In the genomic region with DNA sequence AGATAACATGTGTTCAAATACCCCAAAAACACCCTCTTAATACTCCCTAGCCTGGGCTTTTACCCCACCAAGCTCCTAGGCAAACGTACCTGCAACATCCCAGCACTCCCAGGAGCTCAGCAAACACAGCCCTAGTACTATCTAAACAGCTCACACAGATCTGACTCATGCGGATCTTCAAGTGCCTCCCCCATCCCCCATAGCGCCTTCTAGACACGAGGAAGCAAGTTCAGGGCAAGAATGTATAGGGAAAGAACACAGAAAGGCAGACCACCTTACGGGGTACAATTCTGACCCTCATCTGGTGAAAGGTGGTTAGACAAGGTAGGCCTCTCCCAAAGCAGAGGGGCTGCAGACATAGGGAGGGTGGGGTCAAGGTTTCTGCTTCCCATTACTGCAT, we compare ENCODE assay signal across 19 mouse cellular contexts. TPM values are rescaled to one million over a fixed set of nuclear protein-coding genes. Genes with fewer than 3 reads are reported as not detected.
A peak's percentile ranks its signal among the peaks of the same experiment; 100 is the strongest.
DNase-seq lines count a peak whose midpoint lies in the region; ATAC-seq lines count a peak whose summit lies in the region.
"Had no signal": no experiment of that assay in that cellular context is flagged by ENCODE, and none has a peak within 500 bp of the region (broad histone marks: within the 10 kb centered on the region; RNA-seq: fewer than 3 reads in every experiment).

No protein-coding gene starts in this region.

- no peak overlapping the region for H3K4me2 ChIP-seq in limb, embryonic 13.5 days (replicated peaks)
- H3K4me2 ChIP-seq in intestine, embryonic 14.5 days (ENCODE audit: low read length), result no peak overlapping the region
- peak overlapping the region; percentile 15; the same call in 1 of the 2 replicates for H3K4me2 ChIP-seq in liver, embryonic 15.5 days
- H3K4me2 ChIP-seq: embryonic facial prominence, embryonic 15.5 days; midbrain, embryonic 13.5 days; stomach, embryonic 15.5 days had no signal

- H3K4me1 ChIP-seq in limb, embryonic 13.5 days, result peaks cover 27% of the 10 kb centered on the region
- peaks cover 24% of the 10 kb centered on the region for H3K4me1 ChIP-seq in limb, embryonic 10.5 days
- H3K4me1 ChIP-seq in intestine, embryonic 14.5 days (replicated peaks; ENCODE audit: control insufficient read depth, insufficient read depth, low read length), result peaks cover 13% of the 10 kb centered on the region
- H3K4me1 ChIP-seq in liver, embryonic 15.5 days (replicated peaks), result peaks cover 21% of the 10 kb centered on the region

- 34% methylated on average over 5 of the region's 5 CpGs for WGBS in limb, embryonic 13.5 days
- 49% methylated on average over 5 of the region's 5 CpGs for WGBS in limb, embryonic 10.5 days
- WGBS in intestine, embryonic 14.5 days, result 13% methylated on average over 5 of the region's 5 CpGs
- 16% methylated on average over 5 of the region's 5 CpGs for WGBS in liver, embryonic 15.5 days (ENCODE audit: insufficient replicate concordance)

- no peak for ATAC-seq in limb, embryonic 13.5 days (ENCODE audit: low FRiP score, low read depth)
- no peak; the same call in 1 of the 2 replicates for ATAC-seq in intestine, embryonic 14.5 days (replicated peaks; ENCODE audit: low FRiP score, low TSS enrichment, low read depth)
- ATAC-seq in liver, embryonic 15.5 days (ENCODE audit: insufficient read depth), result no peak
- ATAC-seq: midbrain, embryonic 13.5 days had no signal

- H3K9me3 ChIP-seq in limb, embryonic 13.5 days, result no peaks in the 10 kb centered on the region
- H3K9me3 ChIP-seq in limb, embryonic 10.5 days (replicated peaks), result no peaks in the 10 kb centered on the region
- H3K9me3 ChIP-seq in intestine, embryonic 14.5 days (ENCODE audit: control insufficient read depth, low read length), result no peaks in the 10 kb centered on the region
- no peaks in the 10 kb centered on the region for H3K9me3 ChIP-seq in liver, embryonic 15.5 days (replicated peaks)
- H3K9me3 ChIP-seq: embryonic facial prominence, embryonic 15.5 days; midbrain, embryonic 13.5 days; stomach, embryonic 15.5 days had no signal

- 0 out of 2 replicates have a peak overlapping the region, but pooled peaks have one; percentile 1 for H3K9ac ChIP-seq in limb, embryonic 13.5 days
- no peak overlapping the region for H3K9ac ChIP-seq in intestine, embryonic 14.5 days (ENCODE audit: low read length)
- H3K9ac ChIP-seq in liver, embryonic 15.5 days, result no peak overlapping the region
- H3K9ac ChIP-seq: embryonic facial prominence, embryonic 15.5 days; midbrain, embryonic 13.5 days; stomach, embryonic 15.5 days had no signal

- H3K36me3 ChIP-seq in limb, embryonic 13.5 days, result no peaks in the 10 kb centered on the region
- no peaks in the 10 kb centered on the region for H3K36me3 ChIP-seq in limb, embryonic 10.5 days
- H3K36me3 ChIP-seq in intestine, embryonic 14.5 days (ENCODE audit: control insufficient read depth, insufficient read depth, low read length), result no peaks in the 10 kb centered on the region
- no peaks in the 10 kb centered on the region for H3K36me3 ChIP-seq in liver, embryonic 15.5 days (replicated peaks)
- H3K36me3 ChIP-seq: embryonic facial prominence, embryonic 15.5 days; midbrain, embryonic 13.5 days; stomach, embryonic 15.5 days had no signal

- H3K27me3 ChIP-seq in limb, embryonic 13.5 days, result no peaks in the 10 kb centered on the region
- no peaks in the 10 kb centered on the region for H3K27me3 ChIP-seq in limb, embryonic 10.5 days (ENCODE audit: low read depth, poor library complexity, severe bottlenecking)
- no peaks in the 10 kb centered on the region for H3K27me3 ChIP-seq in intestine, embryonic 14.5 days (replicated peaks; ENCODE audit: control insufficient read depth, insufficient read depth, low read length)
- H3K27me3 ChIP-seq in liver, embryonic 15.5 days, result peaks cover 9% of the 10 kb centered on the region
- H3K27me3 ChIP-seq: embryonic facial prominence, embryonic 15.5 days; stomach, embryonic 15.5 days had no signal

- H3K4me3 ChIP-seq in limb, embryonic 13.5 days, result no peak overlapping the region
- no peak overlapping the region for H3K4me3 ChIP-seq in limb, embryonic 10.5 days
- H3K4me3 ChIP-seq in intestine, embryonic 14.5 days (ENCODE audit: low read depth, low read length), result no peak overlapping the region
- no peak overlapping the region for H3K4me3 ChIP-seq in liver, embryonic 15.5 days (replicated peaks)
- H3K4me3 ChIP-seq: embryonic facial prominence, embryonic 15.5 days; midbrain, embryonic 13.5 days; myocyte; stomach, embryonic 15.5 days had no signal

- DNase-seq in cerebellum, adult 11-12 months, result peak; percentile 33
- no peak for DNase-seq in cerebellum, postnatal 36 days
- no peak for DNase-seq in limb, embryonic 10.5 days (ENCODE audit: low spot score)
- no peak for DNase-seq in intestine, embryonic 14.5 days (ENCODE audit: low spot score)
- no peak for DNase-seq in kidney, adult 11 months
- DNase-seq in kidney, postnatal 10 days, result no peak
- DNase-seq: heart, adult 11 months; heart, postnatal 4 days; kidney, postnatal 14 days; retina, postnatal 1 day; thymus, postnatal 4 days had no signal

- H3K27ac ChIP-seq in limb, embryonic 13.5 days, result no peak overlapping the region
- no peak overlapping the region for H3K27ac ChIP-seq in limb, embryonic 10.5 days
- peak overlapping the region; percentile 30; the same call in 1 of the 2 replicates for H3K27ac ChIP-seq in intestine, embryonic 14.5 days (ENCODE audit: low read depth)
- H3K27ac ChIP-seq in liver, embryonic 15.5 days (replicated peaks), result no peak overlapping the region
- H3K27ac ChIP-seq: embryonic facial prominence, embryonic 15.5 days; macrophage; midbrain, embryonic 13.5 days; stomach, embryonic 15.5 days had no signal

RNA-seq across cellular contexts. Expression of gene Mybph, which starts 12.8 kb away (rescaled TPM):
- 89.8 and 93.2 TPM in 2 replicates for polyA plus RNA-seq in limb, embryonic 13.5 days (2015; fragmentation: Nextera tagmentation; extraction: Ambion mirVana)
- polyA plus RNA-seq in limb, embryonic 10.5 days (2016; fragmentation: Nextera tagmentation; extraction: Ambion mirVana), result 0.56 and 0.98 TPM in 2 replicates
- not detected in 2 replicates for polyA plus RNA-seq in intestine, embryonic 14.5 days (2014; fragmentation: Nextera tagmentation; extraction: Ambion mirVana)
- polyA plus RNA-seq in liver, embryonic 15.5 days (2015; fragmentation: Nextera tagmentation; extraction: Ambion mirVana), result 1.5 and 3.5 TPM in 2 replicates
- polyA plus RNA-seq: forebrain, embryonic 11.5 days; macrophage had no signal

RNA-seq across cellular contexts. Expression of gene Chil1, which starts 24.1 kb away (rescaled TPM):
- polyA plus RNA-seq in limb, embryonic 13.5 days (2015; fragmentation: Nextera tagmentation; extraction: Ambion mirVana), result 11.6 and 12.1 TPM in 2 replicates
- polyA plus RNA-seq in limb, embryonic 10.5 days (2016; fragmentation: Nextera tagmentation; extraction: Ambion mirVana), result 0.80 TPM in 1 of 2 replicates, not detected in the other
- 0.35 and 0.49 TPM in 2 replicates for polyA plus RNA-seq in intestine, embryonic 14.5 days (2014; fragmentation: Nextera tagmentation; extraction: Ambion mirVana)
- polyA plus RNA-seq in liver, embryonic 15.5 days (2015; fragmentation: Nextera tagmentation; extraction: Ambion mirVana), result 15.1 and 17.7 TPM in 2 replicates

RNA-seq across cellular contexts. Expression of gene Adora1, which starts 29.1 kb away (rescaled TPM):
- polyA plus RNA-seq in limb, embryonic 13.5 days (2015; fragmentation: Nextera tagmentation; extraction: Ambion mirVana), result 2.8 and 3.2 TPM in 2 replicates
- 0.06 and 0.69 TPM in 2 replicates for polyA plus RNA-seq in limb, embryonic 10.5 days (2016; fragmentation: Nextera tagmentation; extraction: Ambion mirVana)
- polyA plus RNA-seq in intestine, embryonic 14.5 days (2014; fragmentation: Nextera tagmentation; extraction: Ambion mirVana), result 1.7 and 2.0 TPM in 2 replicates
- 0.91 and 2.1 TPM in 2 replicates for polyA plus RNA-seq in liver, embryonic 15.5 days (2015; fragmentation: Nextera tagmentation; extraction: Ambion mirVana)
- polyA plus RNA-seq: macrophage had no signal

Comparison
In these comparisons a context has a peak if more than half of its experiments do, and no peak if none do; other contexts are left out.
1. RNA of gene Mybph, which starts 12.8 kb away (polyA plus RNA-seq): 89.8 to 93.2 TPM in limb, embryonic 13.5 days; 1.5 to 3.5 TPM in liver, embryonic 15.5 days, 0.56 to 0.98 TPM in limb, embryonic 10.5 days and not detected in intestine, embryonic 14.5 days; every median in the first group is over 10 times any median in the second.